Mouse (Mus musculus) thymus, postnatal 25 days (tissue): ENCODE results near the gene Pnp2.
"Not testable (repeated sequence)": the region's sequence is repeated elsewhere in the genome, so short reads cannot be mapped to it uniquely, and the experiment has no call there.

Experiments used
- DNase-seq: peaks from one replicate; pipeline ENCODE4 v3.0.0; 2022

Pnp2 gene

DNA sequence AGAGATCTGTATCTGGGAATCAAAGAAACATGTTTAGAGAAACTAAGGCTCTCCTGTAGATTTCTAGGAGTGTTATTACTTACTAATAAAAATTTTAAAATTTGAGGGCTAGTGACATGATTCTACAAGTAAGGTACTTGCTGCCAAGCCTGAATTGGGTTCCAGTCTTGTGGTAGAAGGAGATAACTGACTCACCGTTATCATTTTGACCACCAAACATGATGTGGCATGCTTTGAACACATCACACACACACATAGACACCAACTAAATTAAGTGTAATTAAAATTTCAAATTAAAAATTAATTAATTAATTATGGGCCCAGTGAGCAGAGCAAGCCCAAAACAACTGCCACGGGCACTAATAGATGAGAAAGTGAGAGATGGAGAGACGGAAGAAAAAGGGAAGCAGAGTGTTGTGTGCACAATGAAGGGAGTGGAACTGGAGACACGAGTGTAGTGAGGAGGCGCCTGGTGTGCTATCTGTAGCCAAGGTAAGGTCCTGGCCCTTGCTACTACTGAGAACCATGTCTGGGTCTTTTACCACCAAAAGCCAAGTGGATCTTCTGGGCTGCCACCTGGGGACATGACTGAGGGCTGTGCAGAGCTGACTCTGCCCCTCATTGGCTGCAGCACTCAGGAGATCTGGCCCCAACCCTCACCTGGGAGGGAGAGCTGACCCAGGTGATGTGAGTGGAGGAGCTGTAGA lies 2.6 kb downstream of the Pnp2 start:
- DNase-seq: not testable (repeated sequence)

DNA sequence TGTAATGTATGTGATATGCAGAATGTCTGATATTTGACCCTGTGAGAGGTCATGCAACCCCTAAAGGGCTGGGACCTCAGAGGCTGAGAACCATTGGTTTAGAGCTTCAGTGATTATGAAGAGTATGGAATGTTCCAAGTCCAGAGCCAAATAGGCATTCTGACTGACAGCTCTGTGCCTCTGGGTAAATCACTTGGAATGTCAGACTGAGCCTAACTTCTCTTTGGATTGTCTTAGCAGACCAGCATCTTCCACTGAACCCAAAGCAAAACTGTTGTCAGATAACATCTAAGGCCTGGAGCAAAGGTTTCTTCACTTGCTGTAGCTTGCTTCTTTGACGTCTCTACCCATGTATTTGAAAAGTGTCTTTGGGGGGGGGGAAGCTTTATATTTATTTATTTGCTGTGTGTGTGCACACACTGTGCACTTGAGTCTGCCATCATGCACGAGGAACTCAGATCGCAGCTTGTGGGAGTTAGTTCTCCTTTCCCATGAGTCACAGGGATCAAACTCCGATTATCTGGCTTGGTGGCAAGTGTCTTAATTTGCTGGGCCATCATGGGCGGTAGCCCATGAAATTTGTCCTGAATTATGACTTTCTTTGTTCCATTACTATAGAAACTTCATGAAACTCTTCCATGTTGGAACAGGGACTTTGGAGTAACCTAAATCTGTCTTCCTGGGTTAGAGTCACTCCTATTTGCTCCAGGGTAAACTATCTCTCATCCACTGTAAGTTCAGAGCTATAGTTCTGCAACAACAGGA lies 12.6 kb downstream of the Pnp2 start:
- no peak for DNase-seq

DNA sequence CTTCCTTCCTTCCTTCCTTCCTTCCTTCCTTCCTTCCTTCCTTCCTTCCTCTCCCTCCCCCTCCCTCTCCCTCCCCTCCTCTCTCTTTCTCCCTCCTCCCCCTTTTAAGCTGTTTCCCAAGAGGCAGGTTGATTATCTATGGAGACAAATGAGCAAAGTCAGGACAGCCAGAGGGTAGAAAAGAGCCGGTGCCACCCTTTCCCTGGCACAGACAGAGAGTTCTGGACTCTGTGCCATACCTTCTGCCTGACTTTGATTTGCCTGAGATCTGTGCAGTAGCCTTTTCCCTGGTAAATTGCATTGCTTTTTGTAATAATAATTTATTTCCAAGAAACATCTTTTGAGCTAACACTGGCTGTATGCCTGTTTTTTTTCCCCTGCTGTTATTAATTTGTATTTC lies 13.2 kb downstream of the Pnp2 start:
- no peak for DNase-seq

DNA sequence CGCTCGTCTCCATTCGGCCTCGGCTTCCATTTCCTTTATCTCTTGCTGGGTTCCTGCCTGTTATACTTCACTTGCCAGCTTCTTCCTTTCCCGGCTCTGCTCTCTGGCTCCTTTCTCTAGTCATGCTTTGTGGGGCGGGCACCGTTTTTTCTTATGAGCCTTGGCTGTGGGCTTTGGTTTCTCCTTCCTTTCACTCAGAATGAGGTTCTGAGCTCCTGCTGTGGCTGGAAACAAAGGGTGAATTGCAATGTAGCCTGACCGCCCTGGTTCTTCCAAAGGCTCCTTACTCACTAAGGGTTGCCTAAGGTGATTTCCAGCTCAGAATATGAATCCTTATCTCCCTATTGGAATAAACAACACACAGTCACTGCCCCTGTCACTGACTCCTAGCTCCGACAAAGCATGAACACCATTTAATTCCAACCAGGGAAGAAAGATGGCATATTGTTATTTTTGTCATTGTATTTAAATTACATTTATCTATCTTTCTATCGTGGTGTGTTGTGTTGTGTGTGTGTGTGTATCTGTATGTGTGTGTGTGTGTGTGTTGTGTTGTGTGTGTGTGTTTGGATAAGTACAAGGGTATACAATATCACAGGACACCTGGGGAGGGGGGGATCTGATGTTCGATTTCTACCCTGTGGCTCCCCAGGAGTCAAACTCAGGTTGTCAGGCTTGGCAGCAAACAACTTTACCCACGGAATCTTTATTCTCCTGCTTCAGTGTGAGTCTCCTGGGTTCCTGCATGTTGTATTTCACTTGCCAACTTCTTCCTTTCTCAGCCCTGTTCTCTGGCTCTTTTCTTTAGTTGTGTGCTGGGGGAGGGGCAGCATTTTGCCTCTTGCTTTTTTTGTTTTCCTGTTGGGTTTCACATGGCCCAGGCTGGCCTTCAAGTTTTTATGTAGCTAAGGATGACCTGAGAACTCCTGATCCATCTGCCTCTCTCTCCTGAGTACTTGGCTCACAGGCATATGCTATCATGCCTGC lies 14.1 kb downstream of the Pnp2 start:
- DNase-seq: peak; percentile 14

DNA sequence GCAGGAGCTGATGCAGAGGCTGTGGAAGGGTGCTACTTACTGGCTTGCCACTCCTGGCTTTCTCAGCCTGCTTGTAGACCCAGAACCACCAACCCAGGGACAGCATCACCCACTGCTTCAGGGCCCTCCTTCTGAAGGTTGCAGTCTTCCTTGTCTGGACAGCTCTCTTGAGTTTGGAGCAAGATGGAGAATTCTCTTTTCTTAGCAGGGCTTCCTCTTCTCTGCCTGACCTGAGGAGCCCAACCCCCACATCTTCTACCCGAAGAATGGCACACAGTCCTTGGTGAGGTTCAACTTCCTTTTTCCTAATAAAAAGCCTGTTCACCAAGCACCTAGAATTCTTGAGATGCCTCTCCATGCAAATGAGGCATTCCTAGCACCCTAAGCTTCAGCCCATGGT lies 15.0 kb downstream of the Pnp2 start:
- no peak for DNase-seq

DNA sequence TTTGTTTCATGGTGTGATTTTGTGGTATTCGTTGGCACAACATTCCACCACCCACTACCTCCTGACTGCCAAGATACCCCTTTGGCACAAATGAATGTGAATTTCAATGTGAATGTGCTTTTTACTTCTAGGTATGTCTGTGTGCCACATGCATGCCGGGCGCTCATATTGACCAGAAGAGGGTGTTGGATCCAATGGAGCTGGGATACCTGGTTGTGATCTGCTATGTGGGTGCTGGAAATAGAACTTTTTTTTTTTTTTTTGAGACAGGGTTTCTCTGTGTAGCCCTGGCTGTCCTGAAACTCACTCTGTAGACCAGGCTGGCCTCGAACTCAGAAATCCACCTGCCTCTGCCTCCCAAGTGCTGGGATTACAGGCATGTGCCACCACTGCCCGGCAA lies 17.3 kb downstream of the Pnp2 start:
- not testable (repeated sequence) for DNase-seq

DNA sequence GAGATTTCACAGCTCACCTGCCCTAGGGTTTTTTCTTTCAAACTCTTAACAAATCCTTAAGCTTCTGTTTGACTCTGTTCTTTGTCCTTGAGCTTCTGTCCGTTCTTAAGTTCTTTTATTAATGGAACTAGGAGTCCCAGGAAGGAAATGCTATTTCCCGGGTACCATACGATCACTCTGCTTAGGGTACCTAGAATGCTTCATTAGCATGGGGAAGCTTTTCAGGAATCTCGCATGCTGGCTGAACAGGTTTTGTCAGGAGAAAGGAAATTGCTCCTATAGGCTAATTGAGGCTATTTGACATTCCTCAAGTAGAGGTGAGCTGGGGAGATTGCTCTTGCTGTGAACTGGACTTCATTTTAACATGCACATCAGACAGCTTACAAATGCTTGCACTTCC lies 17.9 kb downstream of the Pnp2 start:
- DNase-seq: no peak

DNA sequence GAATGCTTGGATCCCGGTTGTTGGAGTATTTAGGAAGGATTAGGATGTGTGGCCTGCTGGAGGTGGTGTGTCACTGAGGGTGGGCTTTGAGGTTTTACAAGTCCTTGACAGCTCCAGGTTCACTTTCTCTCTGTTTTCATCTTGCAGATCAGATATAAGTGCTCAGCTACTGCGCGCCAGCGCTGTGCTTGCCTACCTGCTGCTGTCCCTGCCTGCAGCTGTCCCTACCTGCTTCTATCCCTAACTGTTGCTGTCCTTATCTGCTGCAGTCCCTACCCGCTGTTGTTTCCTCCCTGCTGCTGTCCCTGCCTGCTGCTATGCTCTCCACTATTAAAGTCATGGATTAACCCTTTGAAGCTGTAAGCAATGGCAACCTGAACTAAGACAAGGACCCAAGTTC lies 19.2 kb downstream of the Pnp2 start:
- DNase-seq: no peak

DNA sequence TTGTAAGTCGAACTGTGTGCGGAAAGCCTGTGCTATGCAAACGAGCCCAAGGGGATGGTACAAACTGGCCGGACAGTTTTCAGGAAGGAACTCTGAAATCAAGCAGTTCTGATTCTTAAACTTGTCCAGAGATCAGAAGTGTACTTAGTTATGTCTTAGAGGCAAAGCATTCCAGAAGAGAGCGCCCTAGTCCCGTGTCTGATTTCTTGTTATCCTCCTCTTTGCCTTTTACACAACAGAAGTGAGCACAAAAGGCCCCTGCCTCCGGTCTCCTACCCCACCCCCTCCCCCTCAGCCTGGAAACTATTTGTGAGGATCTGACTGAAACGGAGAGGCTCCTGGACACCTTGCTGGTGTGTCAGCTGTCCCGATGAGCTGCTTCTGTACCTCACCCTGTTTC lies 20.9 kb downstream of the Pnp2 start:
- DNase-seq: no peak

DNA sequence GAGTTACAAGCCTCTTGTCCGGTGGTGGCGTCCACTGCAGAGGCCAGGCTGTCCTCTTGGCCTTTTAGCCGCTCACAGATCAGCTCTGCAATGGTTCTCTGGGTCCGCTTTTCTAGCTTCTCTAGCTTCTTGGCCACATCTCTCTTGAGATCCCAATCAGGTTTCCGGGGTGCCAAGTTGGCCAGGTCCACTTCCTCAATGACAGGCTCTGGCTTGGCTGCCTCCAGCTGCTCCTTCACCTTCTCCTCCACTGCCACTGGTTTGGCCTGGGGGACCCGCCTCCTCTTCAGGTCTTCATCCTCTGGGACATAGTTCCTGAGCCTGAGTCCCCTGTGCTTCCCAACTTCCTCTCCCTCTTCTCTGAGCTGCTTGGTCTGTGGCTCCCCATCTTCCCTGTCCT lies 22.7 kb downstream of the Pnp2 start:
- DNase-seq: not testable (repeated sequence)

DNA sequence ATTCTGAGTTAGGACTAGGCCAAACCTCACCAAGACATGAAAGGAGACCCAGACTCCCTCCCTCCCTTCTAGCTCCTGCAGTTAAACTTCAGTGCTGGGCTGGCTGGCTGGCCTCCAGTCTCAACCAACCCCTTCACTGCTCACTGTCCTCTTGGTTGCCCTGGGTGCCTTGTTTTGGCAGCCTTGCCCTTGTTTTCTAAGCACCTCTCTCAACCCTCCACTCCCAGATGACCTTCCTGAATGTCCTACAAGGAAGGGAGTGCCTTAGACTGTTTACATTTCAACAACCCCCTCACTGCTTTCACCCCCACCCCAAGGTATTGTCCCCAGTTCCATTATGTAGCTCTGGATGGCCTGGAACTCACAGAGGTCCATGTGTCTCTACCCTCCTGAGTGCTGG lies 23.8 kb downstream of the Pnp2 start:
- no peak for DNase-seq

DNA sequence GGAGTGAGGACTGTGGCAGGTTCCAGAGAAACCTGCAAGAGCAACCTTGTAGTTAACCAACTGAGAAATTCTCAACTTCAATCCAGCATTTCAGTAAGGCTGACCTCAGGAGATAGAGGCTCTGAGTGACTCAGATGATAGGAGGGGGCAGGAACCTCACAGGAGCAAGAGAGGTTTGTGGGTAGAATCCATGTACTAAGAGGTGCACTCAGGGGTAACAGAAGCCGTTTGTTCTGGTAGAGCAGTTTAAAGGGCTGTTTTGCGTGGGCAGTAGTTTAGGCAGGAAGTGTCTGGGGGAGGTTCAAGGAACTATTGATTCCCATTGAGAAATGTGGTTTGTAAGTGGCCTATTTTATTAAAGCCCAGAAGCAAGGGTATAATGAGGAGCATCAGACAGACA lies 25.4 kb downstream of the Pnp2 start:
- DNase-seq: no peak

DNA sequence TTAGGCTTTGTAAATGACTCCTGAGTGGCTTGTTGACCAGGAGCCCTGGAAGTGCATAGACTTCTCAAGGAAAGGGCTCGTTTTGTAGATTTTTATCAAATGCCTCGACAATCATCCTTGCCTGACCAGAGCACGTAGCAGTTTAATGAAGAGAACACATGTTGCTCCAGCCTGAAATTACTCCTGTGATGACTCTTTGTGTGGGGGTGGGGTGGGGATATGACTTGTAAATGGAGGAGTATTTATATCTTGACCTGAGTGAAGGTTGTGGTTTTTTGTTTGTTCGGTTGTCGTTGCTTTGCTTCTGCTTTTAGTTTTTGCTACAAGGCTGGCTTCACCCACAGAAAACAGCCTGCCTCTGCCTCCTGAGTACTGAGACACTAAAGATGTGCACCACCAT lies 26.0 kb downstream of the Pnp2 start:
- no peak for DNase-seq

DNA sequence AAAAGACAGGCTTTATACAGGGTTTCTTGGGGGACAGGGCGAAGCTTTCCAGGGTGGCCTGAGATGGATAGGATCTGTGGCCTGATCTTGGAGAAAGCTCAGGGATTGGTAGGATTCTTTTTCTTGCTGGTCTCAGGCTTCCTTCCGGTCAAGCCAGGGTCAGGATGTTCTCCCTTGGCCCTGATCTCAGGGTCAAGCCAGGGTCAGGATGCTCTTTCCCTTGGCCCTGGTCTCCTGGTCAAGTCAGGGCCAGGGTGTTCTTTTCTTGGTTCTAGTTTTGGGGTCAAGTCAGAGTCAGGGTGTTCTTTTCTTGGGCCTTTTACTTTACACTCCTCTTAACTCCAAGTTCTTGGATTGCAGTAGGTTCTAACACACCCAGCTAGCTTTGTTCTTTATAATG lies 31.9 kb downstream of the Pnp2 start:
- no peak for DNase-seq

DNA sequence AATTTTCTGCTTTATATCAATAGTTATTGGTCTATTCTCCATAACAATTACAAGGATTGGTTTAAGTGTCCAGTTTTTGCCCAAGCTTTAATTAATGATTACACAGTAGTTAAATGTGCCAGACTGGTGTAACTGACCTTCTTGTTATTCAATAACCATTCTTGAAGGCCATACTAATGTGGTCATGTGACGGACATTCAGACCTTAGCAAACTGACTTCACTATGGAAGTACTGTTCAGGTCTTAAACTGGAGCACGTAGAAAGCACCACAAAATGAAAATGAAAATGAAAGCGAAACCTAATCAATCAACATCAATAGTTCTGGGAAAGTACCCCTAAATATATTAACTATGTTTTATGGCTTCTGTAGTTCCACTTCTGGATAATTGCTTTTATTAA lies 35.2 kb downstream of the Pnp2 start:
- DNase-seq: no peak

DNA sequence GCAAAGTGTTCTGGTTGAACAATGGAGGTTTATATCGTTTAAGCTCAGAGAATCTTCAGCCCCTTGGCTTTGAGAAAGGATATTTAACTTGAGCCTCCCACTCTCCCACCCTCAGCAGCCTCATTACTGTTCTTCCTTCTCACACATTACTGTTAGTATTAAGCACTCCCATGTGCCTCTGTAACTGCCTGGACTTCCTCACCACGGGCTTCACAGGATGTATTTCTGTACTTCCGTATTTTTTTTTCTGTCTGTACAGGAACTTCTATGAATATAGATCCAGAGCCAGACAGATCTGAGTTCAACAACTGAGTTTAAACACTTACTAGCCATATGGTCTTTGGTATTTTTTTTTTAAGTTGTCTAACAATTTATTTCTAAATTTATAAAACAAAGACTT lies 41.3 kb downstream of the Pnp2 start:
- DNase-seq: no peak

DNA sequence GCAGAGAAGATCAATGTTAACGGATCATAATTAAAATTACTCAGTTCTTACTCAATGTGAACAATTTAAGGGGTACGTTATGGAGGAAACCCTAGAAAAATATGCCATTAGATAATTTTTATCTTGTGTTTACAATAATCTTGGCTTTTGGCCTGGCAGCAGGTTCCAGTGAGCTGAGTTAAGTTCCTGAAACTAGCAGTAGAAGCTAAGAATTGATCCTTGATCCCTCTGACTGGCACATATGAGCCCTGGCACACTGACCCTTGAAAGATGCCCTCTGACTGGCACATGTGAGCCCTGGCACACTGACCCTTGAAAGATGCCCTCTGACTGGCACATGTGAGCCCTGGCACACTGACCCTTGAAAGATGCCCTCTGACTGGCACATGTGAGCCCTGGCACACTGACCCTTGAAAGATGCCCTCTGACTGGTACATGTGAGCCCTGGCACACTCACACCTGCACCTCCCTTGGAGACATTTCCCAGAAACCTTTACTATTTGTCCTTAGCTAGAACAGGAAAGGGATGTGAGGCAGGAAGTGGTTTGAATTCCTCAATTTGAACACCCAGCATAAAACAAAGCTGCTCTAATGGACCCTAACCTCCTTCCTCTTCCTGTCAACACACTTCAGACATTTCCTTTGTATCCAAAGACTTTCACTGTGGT lies 42.3 kb downstream of the Pnp2 start:
- DNase-seq: no peak

DNA sequence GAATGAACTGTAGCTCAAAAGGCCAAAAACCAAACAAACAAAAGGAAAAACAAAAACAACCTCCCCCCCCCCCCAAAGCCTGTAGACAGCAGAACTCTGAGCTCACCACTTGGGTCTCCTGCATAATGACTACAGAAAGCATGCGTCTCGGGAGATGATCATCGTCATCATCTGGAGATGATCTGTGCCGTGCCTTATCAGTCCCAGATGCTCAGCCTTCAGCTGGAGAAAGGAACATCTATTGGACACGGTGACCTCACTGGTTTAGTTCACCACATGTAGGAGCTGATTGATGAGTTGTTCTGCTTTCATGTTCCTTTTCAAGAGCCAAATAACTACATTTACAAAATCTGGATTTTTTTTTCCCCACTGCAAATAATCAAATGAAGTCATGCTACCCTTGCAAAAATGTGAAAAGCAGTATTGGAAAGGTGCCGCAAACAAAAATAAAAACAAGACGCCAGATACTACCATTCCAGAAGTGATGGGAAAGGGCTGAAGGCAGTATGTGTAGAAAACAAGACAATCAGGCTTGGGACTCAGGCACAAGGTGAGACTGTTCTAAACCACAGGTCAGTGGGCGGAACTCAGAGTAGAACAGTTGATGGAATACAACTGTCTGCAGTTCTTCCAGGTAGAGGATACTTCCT lies 51.5 kb downstream of the Pnp2 start, which contains the start of gene Rnase10:
Gene Rnase10, plus strand, starts transcription at position 600 of the 650 bp plus-strand sequence.
- no peak for DNase-seq

DNA sequence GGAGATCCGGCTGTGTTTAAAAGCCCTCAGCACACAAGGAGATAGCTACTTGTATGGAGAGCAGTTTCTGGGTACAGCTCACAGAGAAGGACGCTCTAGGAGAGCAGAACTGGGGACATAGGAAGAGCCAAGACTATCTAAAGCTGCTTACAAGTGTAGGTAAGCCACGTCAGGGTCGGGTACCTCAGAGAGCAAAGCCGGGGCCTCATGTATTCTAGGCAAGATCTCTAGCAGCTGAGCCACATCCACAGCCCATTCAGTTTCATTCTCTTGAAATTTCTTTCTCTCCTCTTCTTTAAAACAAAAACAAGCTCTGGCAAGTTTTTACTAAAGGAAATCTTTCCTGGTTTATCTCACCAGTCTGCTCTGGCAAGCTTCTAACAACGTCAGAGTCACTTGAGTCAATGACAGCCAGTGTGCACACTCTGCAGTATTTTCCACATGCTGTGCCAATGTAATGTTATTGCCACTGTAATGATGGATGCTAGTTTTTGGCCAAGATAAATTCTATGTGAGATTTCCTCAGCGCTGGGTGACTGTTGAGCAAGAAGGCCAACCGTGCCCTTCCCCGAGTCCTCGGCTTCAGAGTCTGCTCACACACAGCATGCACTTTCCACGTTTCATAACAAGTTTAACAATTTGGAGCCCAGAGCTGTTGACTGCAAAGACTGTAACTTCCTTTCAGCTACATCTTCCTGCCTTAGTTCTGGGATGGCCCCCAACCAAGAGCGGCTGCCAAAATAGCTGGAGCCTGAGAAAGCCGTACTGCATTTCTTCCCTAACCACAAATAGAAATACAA lies 52.3 kb downstream of the Pnp2 start:
- no peak for DNase-seq

DNA sequence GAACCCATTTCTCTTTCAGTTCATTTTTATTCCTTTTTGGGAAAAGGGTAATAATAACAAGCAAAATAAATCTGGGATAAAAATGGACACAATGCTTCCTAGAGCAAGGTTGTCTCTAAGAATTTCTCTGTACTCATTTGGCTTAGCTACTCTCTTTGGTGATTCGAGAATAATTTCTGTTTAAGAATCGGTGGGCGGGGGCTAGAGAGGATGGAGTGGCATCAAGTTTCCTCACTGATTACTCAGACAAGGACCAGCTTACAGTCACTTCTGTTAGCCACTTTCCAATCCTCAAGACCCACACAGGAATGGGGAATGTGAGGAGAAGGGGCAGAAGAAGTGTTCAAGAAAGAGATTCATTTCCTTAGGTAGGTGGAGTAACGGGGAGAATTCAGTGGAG lies 53.0 kb downstream of the Pnp2 start:
- no peak for DNase-seq

DNA sequence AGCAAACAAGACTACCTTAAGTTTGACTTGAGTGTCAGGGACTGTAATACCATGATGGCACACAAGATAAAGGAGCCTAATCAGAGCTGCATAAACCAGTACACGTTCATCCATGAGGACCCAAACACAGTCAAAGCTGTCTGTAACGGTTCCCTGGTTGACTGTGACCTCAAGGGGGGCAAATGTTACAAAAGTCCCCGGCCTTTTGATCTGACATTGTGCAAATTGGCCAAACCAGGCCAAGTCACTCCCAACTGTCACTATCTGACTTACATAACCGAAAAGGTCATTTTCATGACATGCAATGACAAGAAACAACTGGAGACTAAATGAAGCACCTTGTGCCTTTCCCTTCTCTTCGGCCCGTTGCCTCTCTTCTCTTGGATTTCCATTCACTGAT lies 53.8 kb downstream of the Pnp2 start:
- DNase-seq: no peak
